Mouse (Mus musculus) thymus, adult 2 months (tissue): ENCODE data around the gene Lmf2. TPM values are rescaled to one million over a fixed set of nuclear protein-coding genes. Genes with fewer than 3 reads are reported as not detected.

Experiments used
- DNase-seq: peaks from one replicate; pipeline ENCODE4 v3.0.0; 2021
- H3K27ac ChIP-seq: fragments of 200-500 bp; 2 replicates; pipeline ENCODE4 v1.5.1; 2012; ENCODE audit warnings: low read length, control low read depth; ENCODE audit not compliant: control insufficient read depth, insufficient read depth
- H3K27me3 ChIP-seq: fragments of 200-500 bp; 2 replicates; pipeline ENCODE4 v1.6.1; 2012; ENCODE audit warnings: mild to moderate bottlenecking, low read length, moderate library complexity, mixed read lengths; ENCODE audit not compliant: control insufficient read depth, insufficient read depth
- H3K36me3 ChIP-seq: fragments of 200-500 bp; 2 replicates; pipeline ENCODE4 v1.6.1; 2012; ENCODE audit warnings: mild to moderate bottlenecking, low read length, moderate library complexity; ENCODE audit not compliant: control insufficient read depth, insufficient read depth
- H3K4me1 ChIP-seq: fragments of 200-500 bp; replicated peaks from 2 replicates; pipeline ENCODE4 v1.6.1; 2012; ENCODE audit warnings: low read length; ENCODE audit not compliant: control insufficient read depth, insufficient read depth
- H3K4me3 ChIP-seq: fragments of 200-500 bp; 2 replicates; pipeline ENCODE4 v1.5.1; 2012; ENCODE audit warnings: mild to moderate bottlenecking, low read length, control low read depth, moderate library complexity; ENCODE audit not compliant: control insufficient read depth, insufficient read depth
- CTCF ChIP-seq: fragments of 200-500 bp; IDR thresholded peaks from 2 replicates; pipeline ENCODE4 v1.5.1; 2012; ENCODE audit warnings: mild to moderate bottlenecking, control low read depth, low read length, moderate library complexity, borderline replicate concordance; ENCODE audit not compliant: control insufficient read depth, poor library complexity, insufficient read depth; ENCODE audit errors: extremely low read depth
- POLR2A ChIP-seq: fragments of 200-500 bp; IDR thresholded peaks from 2 replicates; pipeline ENCODE4 v1.6.1; 2012; ENCODE audit warnings: mild to moderate bottlenecking, low read length, control low read depth, moderate library complexity; ENCODE audit not compliant: control insufficient read depth, poor library complexity, insufficient read depth; ENCODE audit errors: extremely low read depth
- WGBS: fragments of 180-500 bp; shearing (Covaris S2); methylation state at CpG from one replicate; pipeline ENCODE4 v1.1.7; 2018; 5-methylcytosine and 5-hydroxymethylcytosine counted together
- polyA plus RNA-seq: library from polyadenylated mRNA; depleted of rRNA; stranded (reverse); fragments of >200 nt; gene quantifications from 2 replicates; pipeline ENCODE4 v1.2.3, GENCODE M21; 2012

Gene Lmf2
- polyA plus RNA-seq, 1 experiment: 129 TPM

- Histone ChIP-seq H3K27ac (no peak overlapping the region), H3K4me1 (peaks cover 32% of the 10 kb centered on the region), H3K27me3 (no peaks in the 10 kb centered on the region), H3K4me3 (no peak overlapping the region), H3K36me3 (no peaks in the 10 kb centered on the region)
- 41% methylated on average over 18 of the region's 18 CpGs for WGBS
- no peak for DNase-seq
- TF ChIP-seq CTCF (no peak), POLR2A (peak; percentile 15; the same call in 1 of the 2 replicates)
These were observed 21.9 kb upstream of the Lmf2 start for GRCm38 (mm10) chr15:89377362-89377761.

GRCm38 (mm10) chr15:89376957-89377356, 21.5 kb upstream of the Lmf2 start, which contains the start of gene Tymp:
Tymp (minus strand) TSS chr15:89377039.
- no peaks in the 10 kb centered on the region for H3K27me3 ChIP-seq
- 91% methylated on average over 16 of the region's 16 CpGs for WGBS
- no peak for TF ChIP-seq CTCF
- no peak for TF ChIP-seq POLR2A
- H3K27ac ChIP-seq: no peak within 1 kb of the TSS
- no peak within 1 kb of the TSS for H3K4me3 ChIP-seq
- DNase-seq: no peak
- H3K36me3 ChIP-seq: peaks cover under 1% of the 10 kb centered on the region; the same call in 1 of the 2 replicates
- H3K4me1 ChIP-seq: peaks cover 32% of the 10 kb centered on the region

- no peak for DNase-seq
These were observed 20.6 kb upstream of the Lmf2 start for GRCm38 (mm10) chr15:89376040-89376439.

GRCm38 (mm10) chr15:89374801-89375534, 19.5 kb upstream of the Lmf2 start:
- Histone ChIP-seq H3K4me3 (no peak overlapping the region), H3K27me3 (no peaks in the 10 kb centered on the region), H3K36me3 (peaks cover 15% of the 10 kb centered on the region), H3K27ac (no peak overlapping the region), H3K4me1 (peaks cover 32% of the 10 kb centered on the region)
- DNase-seq: no peak
- WGBS: 96% methylated on average over 17 of the region's 17 CpGs
- TF ChIP-seq CTCF: no peak
- TF ChIP-seq POLR2A: no peak

More at GRCm38 (mm10) chr15:89376040-89376439, 20.6 kb upstream of the Lmf2 start:
- H3K4me3 ChIP-seq: no peak overlapping the region
- H3K4me1 ChIP-seq: peaks cover 32% of the 10 kb centered on the region
- no peaks in the 10 kb centered on the region for H3K27me3 ChIP-seq
- no peak overlapping the region for H3K27ac ChIP-seq
- H3K36me3 ChIP-seq: peaks cover 5% of the 10 kb centered on the region; the same call in 1 of the 2 replicates
- no peak for TF ChIP-seq POLR2A
- no peak for TF ChIP-seq CTCF
- WGBS: 96% methylated on average over 7 of the region's 7 CpGs

GRCm38 (mm10) chr15:89374340-89374739, 18.9 kb upstream of the Lmf2 start:
- Histone ChIP-seq H3K36me3 (peaks cover 21% of the 10 kb centered on the region), H3K27ac (no peak overlapping the region), H3K4me3 (peak overlapping the region; percentile 87), H3K27me3 (no peaks in the 10 kb centered on the region), H3K4me1 (peaks cover 29% of the 10 kb centered on the region)
- WGBS: 71% methylated on average over 9 of the region's 9 CpGs
- TF ChIP-seq CTCF: no peak
- TF ChIP-seq POLR2A: no peak
- no peak for DNase-seq

GRCm38 (mm10) chr15:89373762-89374248, 18.3 kb upstream of the Lmf2 start, which contains the start of gene Sco2:
Sco2 (minus strand) TSS chr15:89373846.
- TF ChIP-seq POLR2A (no peak), CTCF (peak; percentile 96)
- peak; percentile 92 for DNase-seq
- Histone ChIP-seq H3K4me3 (peak within 1 kb of the TSS; percentile 87), H3K36me3 (peaks cover 26% of the 10 kb centered on the region), H3K27ac (peak within 1 kb of the TSS; percentile 55), H3K4me1 (peaks cover 25% of the 10 kb centered on the region), H3K27me3 (no peaks in the 10 kb centered on the region)
- under 1% methylated on average over 42 of the region's 42 CpGs for WGBS
